In genomic region chr7:25250141-25250972, GRCm38 (mm10) we compare ENCODE assay signal across 8 mouse cellular contexts. TPM values are rescaled to one million over a fixed set of nuclear protein-coding genes. Genes with fewer than 3 reads are reported as not detected.
DNase-seq lines count a peak whose midpoint lies in the region; ATAC-seq and TF ChIP-seq lines count a peak whose summit lies in the region.

Gene Erf (minus strand): TSS chr7:25250761.

- H3K79me2 ChIP-seq in macrophage (ENCODE audit: inconsistent target), result peaks cover 43% of the 10 kb centered on the region

- H3K4me3 ChIP-seq in cortical plate, adult 2 months (ENCODE audit: insufficient read depth, low read length), result peak within 1 kb of the TSS; percentile 94
- peak within 1 kb of the TSS; percentile 83 for H3K4me3 ChIP-seq in hindbrain, postnatal 0 days (ENCODE audit: low read length)
- H3K4me3 ChIP-seq in left cerebral cortex, adult 2 months, result peak within 1 kb of the TSS; percentile 75
- H3K4me3 ChIP-seq in macrophage (ENCODE audit: inconsistent target), result peak within 1 kb of the TSS; percentile 91

- H3K9me3 ChIP-seq in hindbrain, postnatal 0 days (ENCODE audit: low read length), result no peaks in the 10 kb centered on the region

- peak; percentile 85 for ATAC-seq in activated CD4-positive, CD25-positive, alpha-beta regulatory T cell, adult 4 months
- peak; percentile 77 for ATAC-seq in hindbrain, postnatal 0 days

- H3K27me3 ChIP-seq in hindbrain, postnatal 0 days (ENCODE audit: insufficient read depth, low read length), result no peaks in the 10 kb centered on the region

- DNase-seq in gastrocnemius, adult 8-10 months (ENCODE audit: low spot score in 2 of 2), result peak; percentile 93 to 94
- peak; percentile 92 for DNase-seq in hindbrain, postnatal 0 days (ENCODE audit: low spot score)
- peak; percentile 97 to 98 for DNase-seq in left cerebral cortex, adult 2 months (ENCODE audit: extremely low spot score in 1 of 2, low spot score in 2 of 2)
- peak; percentile 87 for DNase-seq in retina, postnatal 7 days (ENCODE audit: low read depth, low spot score)
- peak; percentile 99 for DNase-seq in urinary bladder, adult 2 months (ENCODE audit: low spot score)

- intact Hi-C loops in left cerebral cortex, adult 2 months (cut with DNase I), result no loop called here

- peak within 1 kb of the TSS; percentile 94 for H3K27ac ChIP-seq in cortical plate, adult 2 months (ENCODE audit: insufficient read depth, low read length)
- peak within 1 kb of the TSS; percentile 87 for H3K27ac ChIP-seq in hindbrain, postnatal 0 days
- peak within 1 kb of the TSS; percentile 99 for H3K27ac ChIP-seq in left cerebral cortex, adult 2 months
- H3K27ac ChIP-seq in macrophage, result peak within 1 kb of the TSS; percentile 79

- TF ChIP-seq POLR2A in cortical plate, adult 2 months (IDR thresholded peaks at IDR 0.05; ENCODE audit: extremely low read depth, insufficient read depth, low read length), result peak; percentile 59; the same call in 1 of the 2 replicates

- H3K4me1 ChIP-seq in cortical plate, adult 2 months (ENCODE audit: control insufficient read depth, insufficient read depth, low read length), result peaks cover 8% of the 10 kb centered on the region; the same call in 1 of the 2 replicates
- peaks cover 17% of the 10 kb centered on the region for H3K4me1 ChIP-seq in hindbrain, postnatal 0 days (ENCODE audit: insufficient read depth, low read length)

- peak within 1 kb of the TSS; percentile 71 for H3K9ac ChIP-seq in hindbrain, postnatal 0 days (replicated peaks; ENCODE audit: low read length)

- TF ChIP-seq CTCF in cortical plate, adult 2 months (IDR thresholded peaks at IDR 0.05; ENCODE audit: extremely low read depth, insufficient read depth, low read length), result no peak
- TF ChIP-seq CTCF in hindbrain, postnatal 0 days (IDR thresholded peaks at IDR 0.05; ENCODE audit: low read depth), result no peak
- no peak for TF ChIP-seq CTCF in left cerebral cortex, adult 2 months (IDR thresholded peaks at IDR 0.05)

- no peaks in the 10 kb centered on the region for H3K36me3 ChIP-seq in hindbrain, postnatal 0 days (ENCODE audit: insufficient read depth, low read length)
- H3K36me3 ChIP-seq in macrophage (ENCODE audit: inconsistent target), result peaks cover 2% of the 10 kb centered on the region; the same call in 1 of the 2 replicates

- WGBS in hindbrain, postnatal 0 days, result 2% methylated on average over 61 of the region's 81 CpGs
- WGBS in macrophage (ENCODE audit: missing documents), result under 1% methylated on average over 47 of the region's 81 CpGs

- H3K4me2 ChIP-seq in hindbrain, postnatal 0 days (ENCODE audit: low read depth, low read length), result peak within 1 kb of the TSS; percentile 92

RNA-seq across cellular contexts. Expression of gene Erf, which starts in this region (rescaled TPM):
- polyA plus RNA-seq in activated CD4-positive, CD25-positive, alpha-beta regulatory T cell, adult 4 months (2017; shearing (Covaris generic)), result under 1 TPM; 0.28 to 0.38 TPM
- polyA plus RNA-seq in cortical plate, adult 2 months (2012; rRNA removed), result 47.2 and 48.6 TPM in 2 replicates
- total RNA-seq in gastrocnemius, adult 8-10 months (2022), result 1 to 10 TPM; 4.2 to 5.8 (median 5.7) TPM
- total RNA-seq in hindbrain, postnatal 0 days (2014; rRNA removed), result 19.0 and 20.8 TPM in 2 replicates
- 3.0 and 3.7 TPM in 2 replicates for polyA plus RNA-seq in hindbrain, postnatal 0 days (2015; fragmentation: Nextera tagmentation; extraction: Ambion mirVana)
- total RNA-seq in left cerebral cortex, adult 2 months (2021), result 10 to 100 TPM; 61.5 to 68.2 TPM
- total RNA-seq in macrophage (2018; cell fraction: chromatin; rRNA removed), result 10 to 100 TPM in 15 of 26 experiments, 1 to 10 TPM in 11; 7.1 to 19.7 (median 10.7) TPM
- total RNA-seq in macrophage (2018; cell fraction: cytosol; rRNA removed), result 10 to 100 TPM in 24 of 26 experiments, 1 to 10 TPM in 2; 8.5 to 19.3 (median 12.5) TPM
- total RNA-seq in macrophage (2018; cell fraction: nucleus; rRNA removed), result 10 to 100 TPM in 19 of 26 experiments, 1 to 10 TPM in 7; 6.8 to 20.6 (median 13.6) TPM
- 11.9 to 14.5 TPM (median 14.2 TPM) in 3 replicates for polyA plus RNA-seq in macrophage (2018)
- 23.6 and 26.8 TPM in 2 replicates for polyA plus RNA-seq in urinary bladder, adult 2 months (2012; rRNA removed)

Comparison
In these comparisons a context has a peak if more than half of its experiments do, and no peak if none do; other contexts are left out.
1. Peak in every context shown above with its lines: DNase-seq, ATAC-seq, H3K4me3 ChIP-seq and H3K27ac ChIP-seq.
2. Peak in ATAC-seq in activated CD4-positive, CD25-positive, alpha-beta regulatory T cell, adult 4 months; RNA of the gene not detected or under 1 TPM.